Mouse (Mus musculus) kidney, embryonic 15.5 days (tissue): ENCODE measurements around the gene Tmem45b. TPM values are rescaled to one million over a fixed set of nuclear protein-coding genes. Genes with fewer than 3 reads are reported as not detected.
A peak's percentile ranks its signal among the peaks of the same experiment; 100 is the strongest.
"Not testable (repeated sequence)": the region's sequence is repeated elsewhere in the genome, so short reads cannot be mapped to it uniquely, and the experiment has no call there.

Experiments used
- ATAC-seq: fragments of 200-750 bp; cut with Nextera tagmentation; replicated peaks from 2 replicates; pipeline ENCODE4 v1.8.0; 2017; ENCODE audit warnings: moderate TSS enrichment; ENCODE audit not compliant: low FRiP score
- H3K27ac ChIP-seq: fragments of 300-500 bp; sonication (generic); 2 replicates; pipeline ENCODE4 v1.5.1; 2015; ENCODE audit warnings: mild to moderate bottlenecking, inconsistent platforms
- H3K27me3 ChIP-seq: fragments of 300-500 bp; sonication (generic); 2 replicates; pipeline ENCODE4 v1.6.1; 2015; ENCODE audit warnings: inconsistent platforms
- H3K36me3 ChIP-seq: fragments of 300-500 bp; sonication (generic); 2 replicates; pipeline ENCODE4 v1.6.1; 2015; ENCODE audit warnings: inconsistent platforms
- H3K4me1 ChIP-seq: fragments of 300-500 bp; sonication (generic); 2 replicates; pipeline ENCODE4 v1.6.1; 2015; ENCODE audit warnings: inconsistent platforms
- H3K4me2 ChIP-seq: fragments of 300-500 bp; sonication (generic); 2 replicates; pipeline ENCODE4 v1.6.1; 2015; ENCODE audit warnings: moderate library complexity, mild to moderate bottlenecking, inconsistent platforms
- H3K4me3 ChIP-seq: fragments of 300-500 bp; sonication (generic); replicated peaks from 2 replicates; pipeline ENCODE4 v1.5.1; 2015; ENCODE audit warnings: mild to moderate bottlenecking, inconsistent platforms
- H3K9ac ChIP-seq: fragments of 300-500 bp; sonication (generic); 2 replicates; pipeline ENCODE4 v1.6.1; 2015; ENCODE audit warnings: mild to moderate bottlenecking, inconsistent platforms
- H3K9me3 ChIP-seq: fragments of 300-500 bp; sonication (generic); replicated peaks from 2 replicates; pipeline ENCODE4 v1.6.1; 2016; ENCODE audit warnings: inconsistent platforms
- WGBS: fragments of 180-500 bp; shearing (Covaris S2); methylation state at CpG from one replicate; pipeline ENCODE4 v1.1.7; 2015; ENCODE audit warnings: mixed read lengths; 5-methylcytosine and 5-hydroxymethylcytosine counted together
- polyA plus RNA-seq: library from polyadenylated mRNA; unstranded; fragments of >200 nt; fragmentation: Nextera tagmentation; extraction: Ambion mirVana; gene quantifications from 2 replicates; pipeline ENCODE4 v1.2.1, GENCODE M21; 2015

Tmem45b gene
- 16.8 and 18.5 TPM in 2 replicates for polyA plus RNA-seq

DNA sequence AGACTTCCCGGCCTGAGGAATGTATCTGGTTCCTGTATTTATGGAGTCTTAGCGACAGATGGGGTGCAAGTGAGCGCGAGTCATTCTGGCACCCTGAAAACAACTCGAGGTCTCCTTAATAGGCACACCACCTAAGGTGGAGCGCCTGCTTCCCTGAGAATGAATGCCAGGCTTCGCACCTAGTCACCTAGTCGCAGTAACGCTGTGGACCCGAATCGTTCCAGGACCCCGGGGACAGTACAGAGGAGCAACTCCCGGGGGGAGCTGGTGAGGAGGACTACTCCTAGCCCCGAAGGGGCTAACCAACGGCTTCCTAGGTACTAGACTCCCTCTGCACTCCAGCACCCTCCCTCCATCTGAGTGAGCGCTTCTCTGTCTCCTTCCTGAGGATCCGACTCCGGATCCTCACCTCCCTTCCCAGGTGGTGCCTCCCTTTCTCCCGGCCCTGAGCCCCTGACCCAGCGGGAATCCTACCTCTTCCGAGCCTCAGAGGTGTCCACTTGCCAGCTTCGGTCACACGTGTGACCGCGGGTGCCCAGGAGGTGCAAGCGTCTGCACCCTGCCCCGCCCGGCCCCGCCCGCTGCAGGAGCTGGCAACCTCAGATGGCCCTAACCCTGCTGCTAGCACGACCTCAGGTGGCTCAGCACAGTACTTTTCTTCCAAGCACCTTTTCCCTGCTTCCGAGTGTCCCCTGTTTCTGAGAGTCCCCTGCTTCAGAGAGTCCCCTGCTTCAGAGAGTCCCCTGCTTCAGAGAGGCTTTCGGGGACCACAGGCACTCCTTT lies at the start of gene Tmem45b:
Gene Tmem45b, minus strand, starts transcription at position 771 of the 783 bp plus-strand sequence.
- peak; percentile 46; the same call in 1 of the 2 replicates for ATAC-seq
- WGBS, result 6% methylated on average over 33 of the region's 33 CpGs
- no peaks in the 10 kb centered on the region; the same call in 1 of the 2 replicates for H3K9me3 ChIP-seq

GRCm38 (mm10) chr9:31508189-31508588 lies 43.9 kb upstream of the Tmem45b start:
- Histone ChIP-seq H3K9ac (no peak overlapping the region), H3K4me2 (no peak overlapping the region), H3K4me1 (no peaks in the 10 kb centered on the region), H3K36me3 (no peaks in the 10 kb centered on the region), H3K4me3 (no peak overlapping the region), H3K9me3 (no peaks in the 10 kb centered on the region; the same call in 1 of the 2 replicates), H3K27me3 (no peaks in the 10 kb centered on the region), H3K27ac (no peak overlapping the region)
- WGBS, result 67% methylated on average over 3 of the region's 3 CpGs
- no peak for ATAC-seq

More for the DNA sequence above, at the start of gene Tmem45b:
- peak within 1 kb of the TSS; percentile 56 for H3K4me2 ChIP-seq
- H3K27me3 ChIP-seq, result peaks cover 34% of the 10 kb centered on the region
- H3K9ac ChIP-seq, result peak within 1 kb of the TSS; percentile 22; the same call in 1 of the 2 replicates
- no peaks in the 10 kb centered on the region for H3K36me3 ChIP-seq
- peak within 1 kb of the TSS; percentile 36 for H3K4me3 ChIP-seq
- H3K27ac ChIP-seq, result no peak within 1 kb of the TSS
- peaks cover 12% of the 10 kb centered on the region for H3K4me1 ChIP-seq

DNA sequence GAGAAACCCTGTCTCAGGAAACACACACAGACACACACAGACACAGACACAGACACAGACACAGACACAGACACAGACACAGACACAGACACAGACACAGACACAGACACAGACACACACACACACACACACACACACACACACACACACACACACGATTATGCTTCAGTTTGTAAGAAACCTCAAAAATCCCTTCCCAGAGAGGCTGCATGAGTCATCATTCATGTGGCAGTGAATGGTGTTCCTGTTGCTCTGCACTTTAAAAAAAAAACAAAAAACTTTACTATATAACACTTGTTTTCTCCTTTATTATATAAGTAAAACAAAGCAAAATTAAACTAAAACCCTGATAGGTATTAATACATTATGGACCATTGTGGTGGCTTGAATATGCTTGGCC lies 37.0 kb upstream of the Tmem45b start:
- H3K36me3 ChIP-seq, H3K4me1 ChIP-seq, H3K27ac ChIP-seq, H3K4me2 ChIP-seq, H3K9me3 ChIP-seq, H3K9ac ChIP-seq, H3K27me3 ChIP-seq, ATAC-seq, H3K4me3 ChIP-seq: not testable (repeated sequence)
- 81% methylated on average over 1 of the region's 1 CpGs for WGBS

DNA sequence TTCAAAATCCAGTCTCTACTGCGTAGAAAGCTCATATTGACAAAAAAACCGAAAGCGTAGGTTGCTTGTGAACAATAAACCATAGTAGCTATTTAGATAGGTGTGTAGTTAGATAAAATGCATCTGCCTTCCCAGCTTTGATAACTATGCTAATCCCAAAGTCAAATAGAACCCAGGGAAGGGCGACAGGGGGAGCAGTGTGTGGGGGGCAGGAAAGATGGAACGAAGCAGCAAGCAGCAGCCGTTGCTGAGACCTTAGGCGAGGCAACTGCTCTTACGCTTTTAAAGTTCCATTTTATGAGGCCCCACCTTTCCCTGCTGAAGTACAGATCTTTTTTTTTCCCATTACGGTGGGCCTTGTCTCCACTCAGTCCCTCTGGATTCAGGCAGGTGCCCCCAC lies 1.1 kb downstream of the Tmem45b start:
- Histone ChIP-seq H3K9ac (no peak overlapping the region), H3K27ac (no peak overlapping the region), H3K4me3 (peak overlapping the region; percentile 36), H3K27me3 (peaks cover 34% of the 10 kb centered on the region), H3K36me3 (no peaks in the 10 kb centered on the region), H3K9me3 (no peaks in the 10 kb centered on the region), H3K4me2 (peak overlapping the region; percentile 56), H3K4me1 (peaks cover 12% of the 10 kb centered on the region)
- 57% methylated on average over 9 of the region's 9 CpGs for WGBS
- ATAC-seq, result no peak

DNA sequence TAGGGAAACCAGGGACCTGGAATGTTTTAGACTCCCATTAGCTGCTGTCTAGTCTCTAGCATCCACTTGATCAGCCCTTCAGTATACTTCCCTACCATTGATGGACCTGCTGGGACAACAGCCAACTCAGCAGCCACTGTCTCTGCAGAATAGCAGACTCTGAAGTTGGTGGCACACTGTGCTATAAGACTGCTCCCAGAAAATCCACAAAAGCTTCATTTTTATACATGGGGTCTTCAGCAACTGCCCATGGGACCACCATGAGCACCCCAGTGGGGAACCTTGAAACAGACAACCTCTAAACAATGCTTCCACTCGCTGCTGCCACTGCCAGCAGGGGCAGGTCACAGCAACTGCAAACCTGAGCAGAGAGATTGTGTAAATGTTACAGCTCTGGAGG lies 9.9 kb downstream of the Tmem45b start:
- no peaks in the 10 kb centered on the region for H3K9me3 ChIP-seq
- H3K4me3 ChIP-seq, result no peak overlapping the region
- peaks cover 7% of the 10 kb centered on the region for H3K4me1 ChIP-seq
- H3K27ac ChIP-seq, result no peak overlapping the region
- H3K36me3 ChIP-seq, result no peaks in the 10 kb centered on the region
- H3K9ac ChIP-seq, result no peak overlapping the region
- no peak overlapping the region for H3K4me2 ChIP-seq
- H3K27me3 ChIP-seq, result no peaks in the 10 kb centered on the region
- ATAC-seq, result no peak
- 58% methylated on average over 1 of the region's 1 CpGs for WGBS

- no peaks in the 10 kb centered on the region for H3K36me3 ChIP-seq
- H3K4me1 ChIP-seq, result peaks cover 7% of the 10 kb centered on the region
- no peaks in the 10 kb centered on the region for H3K27me3 ChIP-seq
- H3K9ac ChIP-seq, result no peak overlapping the region
- H3K4me2 ChIP-seq, result peak overlapping the region; percentile 27; the same call in 1 of the 2 replicates
- WGBS, result 14% methylated on average over 10 of the region's 10 CpGs
- no peaks in the 10 kb centered on the region for H3K9me3 ChIP-seq
- H3K27ac ChIP-seq, result no peak overlapping the region
- H3K4me3 ChIP-seq, result no peak overlapping the region
- ATAC-seq, result no peak
Observed at GRCm38 (mm10) chr9:31452166-31452565, 12.1 kb downstream of the Tmem45b start.

DNA sequence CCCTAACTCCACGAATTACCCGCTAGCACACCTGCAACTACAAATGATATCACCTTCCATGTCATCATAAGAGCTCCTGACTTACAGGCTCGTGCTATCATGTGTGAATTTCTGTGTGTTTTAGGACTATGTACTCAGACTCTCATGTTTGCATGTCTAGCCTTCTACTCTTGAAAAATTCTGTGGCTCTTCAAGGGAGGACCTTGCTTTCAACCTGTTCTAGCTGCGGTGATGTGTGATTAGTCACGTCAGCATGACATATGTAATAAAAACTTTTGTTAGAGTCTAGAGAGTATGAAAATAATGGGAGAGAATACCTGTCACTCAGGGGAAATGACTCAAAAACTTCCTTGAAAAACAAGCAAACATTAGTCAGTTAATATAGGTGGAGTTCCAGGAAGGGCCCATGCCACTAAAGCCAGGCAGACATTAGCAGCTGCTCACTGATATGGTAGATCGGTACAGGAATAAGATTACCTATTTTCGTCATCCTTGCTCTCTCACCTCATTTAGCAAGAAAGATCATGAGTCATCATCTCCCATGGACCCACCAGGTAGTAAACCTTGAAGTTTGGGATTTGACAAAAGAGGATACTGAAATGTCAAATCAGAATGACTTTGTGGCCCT lies 15.0 kb downstream of the Tmem45b start:
- no peak for ATAC-seq
- Histone ChIP-seq H3K9ac (no peak overlapping the region), H3K27ac (no peak overlapping the region), H3K4me3 (no peak overlapping the region), H3K4me1 (peaks cover 13% of the 10 kb centered on the region), H3K9me3 (no peaks in the 10 kb centered on the region), H3K4me2 (0 out of 2 replicates have a peak overlapping the region, but pooled peaks have one; percentile 13), H3K36me3 (no peaks in the 10 kb centered on the region), H3K27me3 (no peaks in the 10 kb centered on the region)
- WGBS, result 80% methylated on average over 7 of the region's 7 CpGs

- ATAC-seq, result no peak
Observed at GRCm38 (mm10) chr9:31444236-31444635, 20.0 kb downstream of the Tmem45b start.

DNA sequence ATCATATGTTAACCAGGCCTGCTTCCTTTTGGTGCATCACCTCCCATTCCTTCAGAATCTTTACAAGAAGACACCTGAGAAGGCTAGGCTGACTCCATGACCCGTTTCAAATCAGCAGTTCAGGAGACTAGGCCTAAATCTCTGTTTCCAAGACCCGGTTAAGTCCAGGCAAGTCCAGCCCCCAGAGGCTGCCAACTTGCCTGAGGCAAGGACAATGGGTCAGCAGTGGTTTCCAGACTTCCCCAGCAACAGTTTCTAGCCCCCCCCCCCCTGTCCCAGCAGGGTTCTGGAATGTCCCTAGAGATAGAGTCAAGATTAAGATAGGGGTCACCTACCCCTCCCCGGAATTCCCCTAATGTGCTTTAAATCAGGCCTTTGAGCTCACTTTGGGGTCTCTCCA lies 22.8 kb downstream of the Tmem45b start:
- WGBS, result 87% methylated on average over 3 of the region's 3 CpGs
- H3K4me1 ChIP-seq, result 0 out of 2 replicates have a peak, but pooled peaks cover 7% of the 10 kb centered on the region
- H3K4me2 ChIP-seq, result no peak overlapping the region
- no peak for ATAC-seq
- H3K9me3 ChIP-seq, result no peaks in the 10 kb centered on the region
- no peak overlapping the region for H3K4me3 ChIP-seq
- no peak overlapping the region for H3K27ac ChIP-seq
- no peaks in the 10 kb centered on the region for H3K27me3 ChIP-seq
- H3K9ac ChIP-seq, result no peak overlapping the region
- H3K36me3 ChIP-seq, result no peaks in the 10 kb centered on the region

More at GRCm38 (mm10) chr9:31444236-31444635, 20.0 kb downstream of the Tmem45b start:
- Histone ChIP-seq H3K9ac (no peak overlapping the region), H3K27ac (no peak overlapping the region), H3K9me3 (no peaks in the 10 kb centered on the region), H3K4me1 (0 out of 2 replicates have a peak, but pooled peaks cover 7% of the 10 kb centered on the region), H3K36me3 (no peaks in the 10 kb centered on the region), H3K4me2 (no peak overlapping the region), H3K4me3 (no peak overlapping the region), H3K27me3 (no peaks in the 10 kb centered on the region)
- WGBS, result 74% methylated on average over 8 of the region's 8 CpGs

DNA sequence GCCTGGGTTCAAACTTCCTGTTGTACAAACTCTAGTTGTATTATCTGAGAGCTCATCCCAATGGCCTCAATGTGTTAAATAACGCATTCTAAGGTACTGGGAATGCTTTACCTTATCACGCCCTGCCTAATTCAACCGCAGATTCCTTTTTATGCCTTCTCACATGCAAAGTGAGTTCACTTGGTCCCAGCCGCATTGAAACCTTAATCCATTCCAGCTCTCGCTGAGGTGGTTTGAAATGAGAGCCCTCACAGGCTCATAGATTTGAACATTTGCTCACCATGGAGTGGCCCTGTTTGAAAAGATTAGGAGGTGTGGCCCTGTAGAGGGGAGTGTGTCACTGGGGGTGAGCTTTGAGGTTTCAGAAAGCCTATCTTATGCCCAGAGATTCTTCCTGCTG lies 23.9 kb downstream of the Tmem45b start:
- Histone ChIP-seq H3K36me3 (no peaks in the 10 kb centered on the region), H3K9me3 (no peaks in the 10 kb centered on the region), H3K4me3 (no peak overlapping the region), H3K4me2 (no peak overlapping the region), H3K9ac (no peak overlapping the region), H3K4me1 (0 out of 2 replicates have a peak, but pooled peaks cover 4% of the 10 kb centered on the region), H3K27ac (no peak overlapping the region), H3K27me3 (no peaks in the 10 kb centered on the region)
- WGBS, result 88% methylated on average over 5 of the region's 5 CpGs
- no peak for ATAC-seq

DNA sequence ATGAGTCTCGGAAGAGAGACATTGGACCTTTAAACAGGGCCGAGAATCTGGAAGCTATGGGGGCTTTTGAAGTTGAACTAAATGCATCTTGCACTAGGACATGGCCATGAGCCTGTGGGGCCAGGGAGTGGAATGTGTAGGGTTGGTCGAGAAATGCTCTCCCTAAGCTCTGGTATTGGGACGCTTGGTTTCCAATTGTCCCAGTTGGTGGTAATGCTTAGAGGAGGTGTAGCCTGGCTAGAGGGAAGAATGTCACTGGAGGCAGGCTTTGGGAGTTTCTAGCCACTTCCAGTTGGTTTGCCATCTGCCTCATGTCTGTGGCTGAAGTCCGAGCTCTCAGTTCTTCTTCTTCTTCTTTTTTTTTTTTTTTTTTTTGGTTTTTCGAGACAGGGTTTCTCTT lies 24.9 kb downstream of the Tmem45b start:
- Histone ChIP-seq H3K4me1 (0 out of 2 replicates have a peak, but pooled peaks cover 2% of the 10 kb centered on the region), H3K9ac (no peak overlapping the region), H3K27ac (no peak overlapping the region), H3K9me3 (no peaks in the 10 kb centered on the region), H3K27me3 (no peaks in the 10 kb centered on the region), H3K4me2 (no peak overlapping the region), H3K4me3 (no peak overlapping the region), H3K36me3 (no peaks in the 10 kb centered on the region)
- no peak for ATAC-seq
- 88% methylated on average over 6 of the region's 6 CpGs for WGBS

- 67% methylated on average over 5 of the region's 5 CpGs for WGBS
- no peak overlapping the region for H3K4me3 ChIP-seq
- H3K4me2 ChIP-seq, result no peak overlapping the region
- no peak overlapping the region for H3K9ac ChIP-seq
- no peaks in the 10 kb centered on the region for H3K27me3 ChIP-seq
- no peaks in the 10 kb centered on the region for H3K4me1 ChIP-seq
- H3K9me3 ChIP-seq, result no peaks in the 10 kb centered on the region
- H3K27ac ChIP-seq, result peak overlapping the region; percentile 60
- ATAC-seq, result no peak
- no peaks in the 10 kb centered on the region for H3K36me3 ChIP-seq
Observed at GRCm38 (mm10) chr9:31438834-31439233, 25.4 kb downstream of the Tmem45b start.
